Mouse (Mus musculus) E14TG2a.4 (cell line): Measurements from ENCODE around the gene Uap1l1.

ENCODE experiments used
- CTCF ChIP-seq: conservative IDR thresholded peaks from 2 replicates; pipeline ENCODE4 v1.5.1; 2014; ENCODE audit warnings: low read length
- NANOG ChIP-seq: IDR thresholded peaks from 2 replicates; pipeline ENCODE4 v1.6.1; 2014; ENCODE audit warnings: borderline replicate concordance, low read length, mixed read lengths

- no peak for TF ChIP-seq CTCF
- no peak for TF ChIP-seq NANOG
Observed at GRCm38 (mm10) chr2:25408908-25409307, 43.4 kb upstream of the Uap1l1 start.
